Mouse (Mus musculus) hindbrain, embryonic 12.5 days (tissue): ENCODE results near the gene Mapk10. TPM values are rescaled to one million over a fixed set of nuclear protein-coding genes. Genes with fewer than 3 reads are reported as not detected.

Source experiments
- ATAC-seq: fragments of 200-750 bp; cut with Nextera tagmentation; 2 replicates; pipeline ENCODE4 v1.8.0; 2017; ENCODE audit warnings: moderate TSS enrichment; ENCODE audit not compliant: low FRiP score
- H3K27ac ChIP-seq: fragments of 300-500 bp; sonication (generic); 2 replicates; pipeline ENCODE4 v1.5.1; 2016; ENCODE audit warnings: mild to moderate bottlenecking
- H3K27me3 ChIP-seq: fragments of 300-500 bp; sonication (generic); 2 replicates; pipeline ENCODE4 v1.6.1; 2016; ENCODE audit warnings: mild to moderate bottlenecking
- H3K36me3 ChIP-seq: fragments of 300-500 bp; sonication (generic); 2 replicates; pipeline ENCODE4 v1.6.1; 2016; ENCODE audit warnings: mild to moderate bottlenecking
- H3K4me1 ChIP-seq: fragments of 300-500 bp; sonication (generic); 2 replicates; pipeline ENCODE4 v1.6.1; 2016
- H3K4me2 ChIP-seq: fragments of 300-500 bp; sonication (generic); replicated peaks from 2 replicates; pipeline ENCODE4 v1.6.1; 2016; ENCODE audit warnings: mild to moderate bottlenecking
- H3K4me3 ChIP-seq: fragments of 300-500 bp; sonication (generic); 2 replicates; pipeline ENCODE4 v1.5.1; 2016; ENCODE audit warnings: mild to moderate bottlenecking
- H3K9ac ChIP-seq: fragments of 300-500 bp; sonication (generic); 2 replicates; pipeline ENCODE4 v1.6.1; 2016; ENCODE audit warnings: mild to moderate bottlenecking, moderate library complexity
- H3K9me3 ChIP-seq: fragments of 300-500 bp; sonication (generic); replicated peaks from 2 replicates; pipeline ENCODE4 v1.6.1; 2016; ENCODE audit warnings: mild to moderate bottlenecking
- WGBS: fragments of 180-500 bp; shearing (Covaris S2); methylation state at CpG from one replicate; pipeline ENCODE4 v1.1.7; 2016; 5-methylcytosine and 5-hydroxymethylcytosine counted together
- polyA plus RNA-seq: library from polyadenylated mRNA; unstranded; fragments of >200 nt; fragmentation: Nextera tagmentation; extraction: Ambion mirVana; gene quantifications from 2 replicates; pipeline ENCODE4 v1.2.1, GENCODE M21; 2016

The Mapk10 gene
- polyA plus RNA-seq, 1 experiment from 2014 or later, result 77.6 TPM

DNA sequence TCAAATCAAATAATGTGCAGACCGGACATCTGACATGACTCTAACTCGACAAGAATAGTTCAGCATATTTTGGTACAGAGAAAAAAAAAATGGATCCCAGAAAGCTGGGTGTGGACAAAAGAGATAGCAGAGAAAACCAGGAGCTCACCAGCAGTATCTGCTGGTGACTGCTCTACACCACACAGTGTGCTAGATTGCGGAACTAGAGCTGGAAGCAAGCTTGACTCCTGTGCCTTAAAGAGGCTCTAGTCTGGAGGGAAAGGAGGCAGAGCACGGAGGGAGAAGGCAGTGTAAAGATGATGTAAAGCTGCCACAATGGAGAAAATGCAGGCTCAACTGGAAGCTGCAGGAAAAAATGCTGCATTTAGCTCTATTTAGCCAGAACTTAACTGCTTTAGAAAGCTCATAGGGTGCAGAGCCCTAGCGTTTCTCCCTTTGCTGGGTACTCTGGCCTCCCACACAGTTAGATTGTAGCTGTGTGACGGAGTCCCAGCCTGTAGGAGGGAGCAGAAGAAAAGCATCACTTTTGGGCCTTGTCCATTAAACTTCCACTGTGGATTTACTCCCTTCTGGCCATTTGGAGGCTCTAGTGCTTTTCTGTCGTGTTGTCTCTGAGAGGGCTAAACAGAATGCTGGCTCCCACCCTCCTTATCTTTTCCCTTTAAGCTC is 188.5 kb downstream of the Mapk10 start:
- Histone ChIP-seq H3K9ac (no peak overlapping the region), H3K36me3 (no peaks in the 10 kb centered on the region), H3K4me2 (no peak overlapping the region), H3K4me3 (no peak overlapping the region), H3K27me3 (no peaks in the 10 kb centered on the region), H3K27ac (peak overlapping the region; percentile 48; the same call in 1 of the 2 replicates), H3K9me3 (no peaks in the 10 kb centered on the region), H3K4me1 (peaks cover 23% of the 10 kb centered on the region)
- WGBS, result 70% methylated on average over 7 of the region's 7 CpGs
- ATAC-seq, result no peak

DNA sequence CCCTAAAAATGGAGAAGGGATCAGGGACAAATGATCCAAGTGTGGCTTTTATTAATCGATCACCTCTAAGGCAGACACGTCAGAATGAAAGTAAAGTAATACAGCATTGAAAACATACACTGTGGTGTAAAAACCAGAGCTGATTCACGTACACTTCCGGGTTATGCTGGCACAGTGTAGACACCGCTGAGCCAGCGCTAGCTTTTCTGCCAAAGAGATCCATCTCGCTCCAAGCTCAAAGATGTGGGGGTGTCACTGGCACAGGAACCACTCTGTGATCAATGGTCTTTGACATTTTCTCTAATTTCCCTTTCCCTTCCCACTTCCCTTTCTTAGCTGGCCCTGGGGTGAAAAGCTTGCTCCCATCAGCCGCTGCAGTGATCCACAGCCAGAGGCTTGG is 189.7 kb downstream of the Mapk10 start:
- peak overlapping the region; percentile 14 for H3K27ac ChIP-seq

DNA sequence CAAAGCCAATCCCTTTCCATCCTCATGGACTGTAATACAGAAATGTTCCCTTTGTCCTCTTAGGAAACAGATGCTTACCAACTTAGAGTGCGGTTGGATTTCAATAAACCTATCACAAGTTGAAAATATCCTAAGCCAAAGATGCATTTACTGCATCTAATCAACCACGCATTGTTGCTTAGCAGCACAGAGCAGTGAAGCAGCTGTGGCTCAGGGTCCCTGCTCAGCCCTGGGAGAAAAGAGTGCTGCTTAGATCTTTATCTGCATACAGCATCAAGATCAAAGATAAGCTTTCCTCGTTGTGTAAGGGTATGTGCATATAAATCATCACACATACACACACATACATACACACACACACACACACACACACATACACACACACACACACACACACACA is 190.2 kb downstream of the Mapk10 start:
- 29% methylated on average over 3 of the region's 3 CpGs for WGBS
- ATAC-seq, result peak; percentile 80
- H3K36me3 ChIP-seq, result no peaks in the 10 kb centered on the region
- H3K9ac ChIP-seq, result no peak overlapping the region; the same call in 1 of the 2 replicates
- H3K9me3 ChIP-seq, result no peaks in the 10 kb centered on the region
- no peak overlapping the region for H3K4me3 ChIP-seq
- H3K4me2 ChIP-seq, result no peak overlapping the region
- H3K27ac ChIP-seq, result peak overlapping the region; percentile 14
- peaks cover 23% of the 10 kb centered on the region for H3K4me1 ChIP-seq
- no peaks in the 10 kb centered on the region for H3K27me3 ChIP-seq

More for the DNA sequence above, 189.7 kb downstream of the Mapk10 start:
- ATAC-seq, result peak; percentile 53
- no peak overlapping the region for H3K4me2 ChIP-seq
- WGBS, result 70% methylated on average over 8 of the region's 8 CpGs
- H3K9ac ChIP-seq, result no peak overlapping the region
- no peaks in the 10 kb centered on the region for H3K36me3 ChIP-seq
- no peaks in the 10 kb centered on the region for H3K27me3 ChIP-seq
- no peak overlapping the region for H3K4me3 ChIP-seq
- no peaks in the 10 kb centered on the region for H3K9me3 ChIP-seq
- H3K4me1 ChIP-seq, result peaks cover 23% of the 10 kb centered on the region

DNA sequence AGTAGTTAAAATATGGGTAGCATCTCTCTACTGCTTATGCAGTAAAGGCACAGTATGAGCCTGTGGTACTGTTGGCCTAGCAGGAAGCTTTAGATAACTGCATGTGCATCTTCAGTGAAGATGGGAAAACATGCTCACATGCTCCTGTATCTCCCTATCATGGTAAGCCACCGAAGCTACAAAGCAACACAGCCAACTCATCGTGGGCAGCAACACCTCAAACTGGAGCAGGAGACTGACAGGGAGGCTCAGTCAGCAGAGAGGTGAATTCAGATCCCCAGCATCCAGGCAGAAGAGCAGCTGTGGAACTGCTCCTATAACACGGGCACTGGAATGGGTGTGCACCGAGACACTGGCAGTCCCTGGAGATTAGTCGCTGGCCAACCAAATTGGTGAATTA is 191.0 kb downstream of the Mapk10 start:
- ATAC-seq, result no peak

DNA sequence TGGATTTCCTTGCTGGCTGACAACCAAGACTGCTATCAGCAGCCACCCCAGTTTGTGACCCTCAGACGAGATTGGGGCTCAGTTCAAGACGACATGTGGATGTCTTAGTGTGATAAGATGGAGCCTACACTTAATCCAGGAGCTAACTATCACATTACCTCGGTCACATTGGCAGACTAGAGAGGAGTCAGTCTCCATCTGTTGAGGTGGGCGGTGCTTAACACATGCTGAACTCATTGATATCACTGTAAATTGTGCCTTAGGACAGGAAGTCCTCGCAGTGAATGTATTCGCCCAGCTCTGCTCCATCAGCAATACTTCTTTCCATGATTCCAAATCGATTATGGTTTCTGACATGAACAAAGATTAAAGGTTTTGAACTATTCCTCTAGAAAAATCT is 193.5 kb downstream of the Mapk10 start:
- Histone ChIP-seq H3K36me3 (no peaks in the 10 kb centered on the region), H3K9me3 (no peaks in the 10 kb centered on the region), H3K9ac (no peak overlapping the region), H3K27ac (no peak overlapping the region), H3K4me3 (no peak overlapping the region), H3K4me1 (peaks cover 18% of the 10 kb centered on the region), H3K4me2 (no peak overlapping the region), H3K27me3 (no peaks in the 10 kb centered on the region)
- 84% methylated on average over 7 of the region's 7 CpGs for WGBS
- no peak for ATAC-seq

More for the DNA sequence above, 191.0 kb downstream of the Mapk10 start:
- no peaks in the 10 kb centered on the region for H3K36me3 ChIP-seq
- H3K27me3 ChIP-seq, result no peaks in the 10 kb centered on the region
- no peak overlapping the region for H3K4me2 ChIP-seq
- no peak overlapping the region for H3K27ac ChIP-seq
- 79% methylated on average over 5 of the region's 5 CpGs for WGBS
- H3K9ac ChIP-seq, result no peak overlapping the region
- no peak overlapping the region for H3K4me3 ChIP-seq
- peaks cover 23% of the 10 kb centered on the region for H3K4me1 ChIP-seq
- H3K9me3 ChIP-seq, result no peaks in the 10 kb centered on the region

DNA sequence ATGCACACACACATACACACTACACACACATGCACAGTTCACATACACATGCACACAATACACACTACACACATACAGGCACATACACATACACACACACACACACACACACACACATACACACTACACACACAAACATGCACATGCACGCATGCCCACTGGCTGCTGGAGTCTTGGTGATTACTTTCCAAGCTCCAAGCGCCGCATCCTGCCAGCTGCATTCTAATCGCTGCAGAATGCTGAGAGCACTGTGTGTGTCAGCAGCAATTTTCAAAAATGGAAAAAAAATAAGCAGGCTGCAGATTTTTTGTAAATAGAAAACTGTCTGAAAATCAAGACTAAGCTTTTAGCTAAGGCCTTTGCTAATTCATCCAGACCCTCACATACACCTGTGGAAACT is 196.8 kb downstream of the Mapk10 start:
- Histone ChIP-seq H3K27me3 (no peaks in the 10 kb centered on the region), H3K4me3 (no peak overlapping the region), H3K9ac (no peak overlapping the region), H3K4me2 (no peak overlapping the region), H3K36me3 (no peaks in the 10 kb centered on the region), H3K27ac (no peak overlapping the region), H3K9me3 (no peaks in the 10 kb centered on the region), H3K4me1 (0 out of 2 replicates have a peak, but pooled peaks cover 3% of the 10 kb centered on the region)
- WGBS, result 92% methylated on average over 4 of the region's 4 CpGs
- ATAC-seq, result no peak

DNA sequence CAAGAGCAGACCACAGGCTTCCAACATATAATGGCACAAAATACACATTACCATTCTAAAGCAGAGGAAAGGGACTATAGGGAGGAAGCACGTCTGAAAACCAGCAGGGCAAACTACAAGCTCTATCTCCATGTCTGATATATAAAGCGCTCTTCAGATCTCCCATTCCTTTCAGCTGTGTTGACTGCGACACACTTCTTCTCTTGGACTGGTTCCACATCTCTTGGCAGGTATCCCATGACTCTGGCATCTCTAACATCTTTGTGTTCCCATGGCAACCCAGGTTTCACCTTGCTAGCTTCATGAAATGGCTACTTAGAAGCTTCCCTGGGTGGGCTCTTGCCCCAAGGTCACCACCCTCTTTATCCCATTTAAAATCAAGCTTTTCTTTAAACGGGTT is 202.2 kb downstream of the Mapk10 start:
- 93% methylated on average over 4 of the region's 4 CpGs for WGBS
- no peak for ATAC-seq

DNA sequence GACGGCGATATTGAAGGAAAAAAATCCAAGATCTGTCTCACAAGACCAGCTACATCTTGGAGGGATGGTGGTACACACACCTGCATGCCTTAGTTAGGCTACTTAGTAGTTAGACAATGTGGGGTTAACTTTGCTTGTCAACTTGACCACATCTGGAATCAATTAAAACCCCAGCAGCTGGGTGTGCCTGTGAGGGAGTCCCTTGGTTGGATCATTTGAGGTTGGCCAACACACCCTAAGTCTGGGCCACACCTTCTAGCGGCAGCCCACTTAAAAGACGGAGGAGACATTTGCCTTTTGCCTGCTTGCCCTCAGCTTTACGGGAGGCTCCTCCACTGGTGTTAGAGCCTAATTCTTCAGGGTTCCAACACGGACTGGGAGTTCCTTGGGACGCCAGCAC is 209.0 kb downstream of the Mapk10 start:
- ATAC-seq, result no peak
- 49% methylated on average over 7 of the region's 7 CpGs for WGBS
- Histone ChIP-seq H3K36me3 (no peaks in the 10 kb centered on the region), H3K4me2 (no peak overlapping the region), H3K9ac (no peak overlapping the region), H3K9me3 (no peaks in the 10 kb centered on the region), H3K4me3 (no peak overlapping the region), H3K4me1 (no peaks in the 10 kb centered on the region), H3K27ac (no peak overlapping the region), H3K27me3 (no peaks in the 10 kb centered on the region)

More for the DNA sequence above, 202.2 kb downstream of the Mapk10 start:
- no peak overlapping the region for H3K27ac ChIP-seq
- no peaks in the 10 kb centered on the region for H3K36me3 ChIP-seq
- no peak overlapping the region for H3K4me3 ChIP-seq
- H3K4me1 ChIP-seq, result no peaks in the 10 kb centered on the region
- no peak overlapping the region for H3K4me2 ChIP-seq
- H3K9me3 ChIP-seq, result no peaks in the 10 kb centered on the region
- H3K9ac ChIP-seq, result no peak overlapping the region
- H3K27me3 ChIP-seq, result no peaks in the 10 kb centered on the region

DNA sequence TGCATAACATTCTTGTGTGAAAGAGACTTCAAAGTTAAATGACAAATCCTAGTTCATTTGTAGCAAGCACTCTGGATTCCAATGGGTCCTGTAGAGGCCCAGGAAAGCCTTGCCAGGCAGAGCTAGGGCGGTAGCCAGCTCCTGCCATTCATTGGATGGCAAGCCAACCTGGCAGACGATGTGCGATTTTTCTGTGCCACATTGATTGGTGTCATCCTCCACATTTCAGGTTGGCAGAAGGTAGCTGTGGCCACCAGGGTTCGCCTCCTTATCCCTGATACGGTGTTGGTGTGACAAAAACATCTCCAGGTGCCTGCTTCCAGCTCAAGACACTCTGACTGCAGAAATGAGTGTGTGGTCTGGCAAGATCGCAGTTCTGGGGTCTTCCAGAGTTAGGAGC is 210.6 kb downstream of the Mapk10 start:
- Histone ChIP-seq H3K9ac (no peak overlapping the region), H3K4me1 (no peaks in the 10 kb centered on the region), H3K27me3 (no peaks in the 10 kb centered on the region), H3K4me2 (no peak overlapping the region), H3K4me3 (no peak overlapping the region), H3K36me3 (peaks cover 3% of the 10 kb centered on the region; the same call in 1 of the 2 replicates), H3K27ac (no peak overlapping the region), H3K9me3 (no peaks in the 10 kb centered on the region)
- WGBS, result 88% methylated on average over 6 of the region's 6 CpGs
- no peak for ATAC-seq

DNA sequence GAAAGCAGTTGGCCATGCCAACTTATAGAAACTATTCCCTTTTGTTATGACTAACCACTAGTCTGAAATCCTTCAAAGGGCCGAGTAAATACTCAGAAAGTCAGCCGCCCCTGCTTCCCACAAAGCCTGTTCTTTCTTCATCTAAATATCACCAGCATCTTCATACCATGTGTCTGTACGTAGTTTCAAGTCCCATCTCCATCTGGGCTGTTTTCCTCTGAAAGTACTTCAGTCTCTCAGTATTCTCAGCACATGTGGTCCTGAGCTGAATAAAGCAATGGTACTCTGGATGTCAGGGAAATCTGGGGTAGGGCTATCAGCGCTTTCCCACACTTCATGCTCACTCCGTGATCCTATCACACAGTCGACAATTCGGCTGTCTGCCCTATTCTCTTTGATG is 212.6 kb downstream of the Mapk10 start:
- Histone ChIP-seq H3K4me1 (no peaks in the 10 kb centered on the region), H3K36me3 (peaks cover 3% of the 10 kb centered on the region; the same call in 1 of the 2 replicates), H3K27me3 (no peaks in the 10 kb centered on the region), H3K4me3 (no peak overlapping the region), H3K9me3 (no peaks in the 10 kb centered on the region), H3K9ac (no peak overlapping the region), H3K27ac (no peak overlapping the region), H3K4me2 (no peak overlapping the region)
- ATAC-seq, result no peak
- WGBS, result 78% methylated on average over 7 of the region's 7 CpGs

DNA sequence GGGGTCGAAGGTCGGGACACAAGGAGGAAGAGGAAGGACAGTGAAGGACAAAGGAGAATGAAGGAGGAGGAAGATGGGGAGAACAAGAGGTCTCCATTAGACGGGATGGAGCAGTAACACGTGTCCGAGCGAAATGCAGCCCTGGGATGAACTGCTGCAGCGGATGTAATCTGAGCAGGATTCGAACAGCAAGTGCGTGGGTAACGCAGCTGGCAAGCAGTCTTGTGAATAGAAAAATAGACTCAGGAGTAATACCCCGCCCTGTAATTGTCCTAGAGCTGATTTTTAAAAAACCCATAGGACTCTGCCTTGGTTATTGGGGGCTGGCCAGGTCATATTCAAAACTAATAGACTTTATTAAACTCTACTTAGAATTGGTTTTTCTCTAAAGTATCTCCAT is 213.2 kb downstream of the Mapk10 start:
- Histone ChIP-seq H3K27me3 (no peaks in the 10 kb centered on the region), H3K4me1 (no peaks in the 10 kb centered on the region), H3K9ac (no peak overlapping the region), H3K9me3 (no peaks in the 10 kb centered on the region), H3K4me3 (no peak overlapping the region), H3K4me2 (no peak overlapping the region), H3K27ac (no peak overlapping the region), H3K36me3 (peaks cover 3% of the 10 kb centered on the region; the same call in 1 of the 2 replicates)
- WGBS, result 88% methylated on average over 11 of the region's 11 CpGs
- ATAC-seq, result no peak

DNA sequence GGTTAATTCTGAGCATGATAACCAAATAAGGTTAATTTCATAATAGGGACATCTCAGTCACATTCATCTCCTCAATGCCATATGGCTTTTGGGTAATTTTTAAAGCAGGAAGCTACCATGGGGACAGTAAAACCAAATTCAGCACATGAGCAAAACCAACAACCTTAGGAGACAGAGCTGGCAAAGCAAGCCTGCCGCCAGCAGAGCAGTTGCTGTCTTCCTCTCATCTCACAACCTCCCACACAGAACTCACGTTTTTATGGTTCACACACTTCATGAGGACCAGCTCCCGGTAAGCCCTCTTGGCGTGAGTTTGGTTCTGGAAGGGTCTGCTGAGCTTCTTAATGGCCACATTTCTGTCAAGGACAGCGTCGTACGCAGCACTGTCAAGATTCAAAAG is 214.8 kb downstream of the Mapk10 start:
- no peak overlapping the region for H3K4me2 ChIP-seq
- WGBS, result 89% methylated on average over 7 of the region's 7 CpGs
- no peak overlapping the region for H3K9ac ChIP-seq
- no peak overlapping the region for H3K4me3 ChIP-seq
- no peak overlapping the region for H3K27ac ChIP-seq
- no peak for ATAC-seq
- peaks cover 3% of the 10 kb centered on the region; the same call in 1 of the 2 replicates for H3K36me3 ChIP-seq
- H3K4me1 ChIP-seq, result no peaks in the 10 kb centered on the region
- H3K9me3 ChIP-seq, result no peaks in the 10 kb centered on the region
- H3K27me3 ChIP-seq, result no peaks in the 10 kb centered on the region

DNA sequence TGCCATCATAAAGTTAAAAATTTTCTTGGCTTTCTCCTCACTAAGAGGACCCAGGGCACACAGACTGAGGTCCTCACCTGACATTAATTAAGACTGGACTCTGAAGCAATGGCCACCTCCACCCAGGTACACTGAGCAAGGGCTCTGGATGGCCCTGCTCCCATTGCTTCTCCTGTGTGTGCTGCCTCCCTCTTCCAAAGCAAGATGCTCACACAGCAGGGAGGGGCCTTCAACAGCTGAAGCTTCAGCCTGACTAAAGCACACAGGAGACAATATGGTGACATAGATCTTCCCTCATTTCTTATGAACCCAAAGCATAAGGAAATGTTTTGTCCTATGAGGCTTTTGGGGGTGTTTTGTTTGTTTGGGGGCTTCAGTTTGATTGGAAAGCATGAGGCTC is 215.2 kb downstream of the Mapk10 start:
- Histone ChIP-seq H3K36me3 (peaks cover 3% of the 10 kb centered on the region; the same call in 1 of the 2 replicates), H3K4me3 (no peak overlapping the region), H3K9ac (no peak overlapping the region), H3K27ac (no peak overlapping the region), H3K4me1 (no peaks in the 10 kb centered on the region), H3K9me3 (no peaks in the 10 kb centered on the region), H3K4me2 (no peak overlapping the region), H3K27me3 (no peaks in the 10 kb centered on the region)
- no peak for ATAC-seq
